Mouse (Mus musculus): Measurements from ENCODE around the gene Plp2.
A peak's percentile ranks its signal among the peaks of the same experiment; 100 is the strongest.
"Not testable (repeated sequence)": the region's sequence is repeated elsewhere in the genome, so short reads cannot be mapped to it uniquely, and the experiment has no call there.

Plp2 gene

GRCm38 (mm10) chrX:7670921-7671623, at the start of gene Plp2:
TSS of gene Plp2 (minus strand) at chrX:7671390.
- DNase-seq: peak; percentile 42

GRCm38 (mm10) chrX:7716058-7716457, 44.9 kb upstream of the Plp2 start:
- DNase-seq: not testable (repeated sequence)

- peak; percentile 91 for DNase-seq
Observed at GRCm38 (mm10) chrX:7714135-7714899, 43.1 kb upstream of the Plp2 start, which contains the start of gene Wdr45. TSS of gene Wdr45 (plus strand) at chrX:7714333.

GRCm38 (mm10) chrX:7713764-7714134, 42.6 kb upstream of the Plp2 start:
- not testable (repeated sequence) for DNase-seq

GRCm38 (mm10) chrX:7696954-7697381, 25.8 kb upstream of the Plp2 start, which contains the start of gene Gpkow:
TSS of gene Gpkow (plus strand) at chrX:7697131.
- DNase-seq: peak; percentile 82

GRCm38 (mm10) chrX:7696520-7696919, 25.3 kb upstream of the Plp2 start:
- no peak for DNase-seq

GRCm38 (mm10) chrX:7692862-7693261, 21.7 kb upstream of the Plp2 start:
- DNase-seq: peak; percentile 36

GRCm38 (mm10) chrX:7690486-7690885, 19.3 kb upstream of the Plp2 start:
- no peak for DNase-seq

GRCm38 (mm10) chrX:7688321-7688720, 17.1 kb upstream of the Plp2 start:
- no peak for DNase-seq

GRCm38 (mm10) chrX:7680864-7681263, 9.7 kb upstream of the Plp2 start, which contains the start of gene Magix:
TSS of gene Magix (minus strand) at chrX:7681251.
- peak; percentile 68 for DNase-seq

GRCm38 (mm10) chrX:7680057-7680412, 8.8 kb upstream of the Plp2 start:
- DNase-seq: no peak

GRCm38 (mm10) chrX:7679405-7680056, 8.3 kb upstream of the Plp2 start:
- peak; percentile 93 for DNase-seq

GRCm38 (mm10) chrX:7678986-7679385, 7.8 kb upstream of the Plp2 start:
- DNase-seq: no peak

- no peak for DNase-seq
Observed at GRCm38 (mm10) chrX:7675001-7675380, 3.8 kb upstream of the Plp2 start.

GRCm38 (mm10) chrX:7674284-7675000, 3.3 kb upstream of the Plp2 start:
- peak; percentile 21 for DNase-seq

- no peak for DNase-seq
Observed at GRCm38 (mm10) chrX:7673578-7674281, 2.5 kb upstream of the Plp2 start.

- no peak for DNase-seq
Observed at GRCm38 (mm10) chrX:7672739-7673138, 1.5 kb upstream of the Plp2 start.

GRCm38 (mm10) chrX:7670390-7670881, 754 bp downstream of the Plp2 start:
- DNase-seq: peak; percentile 70

GRCm38 (mm10) chrX:7665739-7666502, 5.3 kb downstream of the Plp2 start:
- no peak for DNase-seq

GRCm38 (mm10) chrX:7664791-7665190, 6.4 kb downstream of the Plp2 start:
- DNase-seq: no peak

GRCm38 (mm10) chrX:7662936-7663335, 8.3 kb downstream of the Plp2 start:
- no peak for DNase-seq

All from kidney, adult 18-20 months (tissue).